Mouse (Mus musculus) heart, embryonic 15.5 days (tissue): Measurements from ENCODE around the gene Trim13. TPM values are rescaled to one million over a fixed set of nuclear protein-coding genes. Genes with fewer than 3 reads are reported as not detected.
A peak's percentile ranks its signal among the peaks of the same experiment; 100 is the strongest.

Experiments used
- microRNA counts: library from miRNA; unstranded; fragments of <30 nt; microRNA quantifications from one replicate; lab custom pipeline; 2016
- microRNA-seq: library from miRNA; unstranded; fragments of <30 nt; microRNA quantifications from one replicate; pipeline ENCODE4, GENCODE M21; 2016
- polyA plus RNA-seq: library from polyadenylated mRNA; unstranded; fragments of >200 nt; fragmentation: Nextera tagmentation; extraction: Ambion mirVana; gene quantifications from 2 replicates; pipeline ENCODE4 v1.2.1, GENCODE M21; 2015

Gene Trim13
- polyA plus RNA-seq, 1 experiment from 2014 or later, result 14.1 TPM

MicroRNA genes within 50 kb of the gene (microRNA counts, 519-probe panel; counts per million panel counts)
- microRNA mmu-miR-15a (lab: Ali Mortazavi, UCI) (3,963 counts per million, percentile 90 among the panel's probes with 10 or more counts), microRNA mmu-miR-16 (lab: Ali Mortazavi, UCI) (4,935 counts per million, percentile 99 among the panel's probes with 10 or more counts)

Small RNA genes within 50 kb of the gene (microRNA-seq; reads per million reads assigned to microRNA genes)
- gene Mir15a, result 2,945 reads per million, percentile 88 among the genes with 10 or more reads in this experiment
- gene Mir16-1, result 1,692 reads per million, percentile 81 among the genes with 10 or more reads in this experiment

Other genes with a start within 250 kb of the Trim13 start
- gene Ebpl, start 237.8 kb upstream of the Trim13 start, polyA plus RNA-seq, result 4.1 and 4.7 TPM in 2 replicates
- gene Kpna3, start 158.4 kb upstream of the Trim13 start, polyA plus RNA-seq, result 26.2 and 29.7 TPM in 2 replicates
- gene Spryd7, start 41.4 kb upstream of the Trim13 start, polyA plus RNA-seq, result 23.1 and 24.5 TPM in 2 replicates
- 0.28 and 0.47 TPM in 2 replicates for gene Kcnrg, start 9.2 kb downstream of the Trim13 start, polyA plus RNA-seq